Mouse (Mus musculus): ENCODE measurements at regions not wholly inside any gene's neighbourhood (a gene's known extent, or its start where the extent isn't known, plus 50 kb on each side); places are given as distances from the start of the nearest gene placed in this dataset.

DNA sequence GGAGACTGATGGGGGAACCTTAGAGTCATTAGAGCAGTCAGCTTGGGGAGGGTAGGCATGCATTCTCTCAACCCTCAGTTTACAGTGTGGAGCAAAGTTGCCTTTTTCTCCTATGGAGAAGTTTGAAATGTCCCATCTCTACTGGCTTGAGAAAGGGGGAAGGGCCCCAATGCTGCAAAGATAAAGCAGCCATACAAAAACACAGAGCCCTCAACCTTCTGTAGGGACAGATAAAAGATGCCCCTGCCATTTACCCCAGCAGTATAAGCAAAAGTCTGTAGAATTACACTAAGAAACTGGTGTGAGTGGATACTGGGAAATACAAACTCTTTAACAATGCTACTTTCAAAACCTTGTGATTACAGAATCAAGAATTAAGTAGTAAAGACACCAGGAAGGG, 71.9 kb upstream of the Tmem215 start:
- Histone ChIP-seq H3K9ac (no peak overlapping the region), H3K4me2 (replicated peaks) (no peak overlapping the region), H3K4me1 (replicated peaks; ENCODE audit: control insufficient read depth, insufficient read depth, low read length) (no peaks in the 10 kb centered on the region), H3K4me3 (replicated peaks; ENCODE audit: low read length) (no peak overlapping the region), H3K27ac (no peak overlapping the region), H3K36me3 (replicated peaks; ENCODE audit: control insufficient read depth, insufficient read depth) (no peaks in the 10 kb centered on the region), H3K27me3 (ENCODE audit: control insufficient read depth, insufficient read depth, low read length) (no peaks in the 10 kb centered on the region), H3K9me3 (ENCODE audit: control insufficient read depth, low read length) (no peaks in the 10 kb centered on the region)
- DNase-seq (ENCODE audit: low spot score) (no peak), ATAC-seq (ENCODE audit: low FRiP score) (no peak)

DNA sequence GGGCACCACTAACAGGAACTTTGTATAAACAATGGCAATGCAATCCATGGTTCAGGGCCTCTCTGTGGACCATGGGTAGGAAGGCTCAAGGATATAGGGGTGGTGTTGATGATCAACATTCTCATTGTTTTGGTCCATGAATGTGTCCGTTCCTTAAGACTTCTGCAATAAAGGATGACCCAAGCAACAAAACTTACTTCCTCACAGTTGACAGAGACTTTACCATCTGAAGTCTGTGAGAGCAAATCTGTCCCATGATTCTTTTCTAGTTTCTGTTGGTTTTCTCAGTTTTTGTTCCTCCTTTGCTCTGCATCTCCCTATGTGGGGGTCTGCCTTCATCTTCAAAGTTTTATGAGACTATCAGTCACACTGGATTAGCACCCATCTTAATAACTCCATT, 81.8 kb upstream of the Tmem215 start:
- Histone ChIP-seq H3K4me2 (replicated peaks) (no peak overlapping the region), H3K4me3 (replicated peaks; ENCODE audit: low read length) (no peak overlapping the region), H3K27ac (no peak overlapping the region), H3K9ac (no peak overlapping the region), H3K4me1 (replicated peaks; ENCODE audit: control insufficient read depth, insufficient read depth, low read length) (no peaks in the 10 kb centered on the region), H3K27me3 (ENCODE audit: control insufficient read depth, insufficient read depth, low read length) (no peaks in the 10 kb centered on the region), H3K36me3 (replicated peaks; ENCODE audit: control insufficient read depth, insufficient read depth) (no peaks in the 10 kb centered on the region), H3K9me3 (ENCODE audit: control insufficient read depth, low read length) (no peaks in the 10 kb centered on the region)
- ATAC-seq (ENCODE audit: low FRiP score) (no peak), DNase-seq (ENCODE audit: low spot score) (no peak)
- WGBS, result 83% methylated on average over 1 of the region's 1 CpGs

DNA sequence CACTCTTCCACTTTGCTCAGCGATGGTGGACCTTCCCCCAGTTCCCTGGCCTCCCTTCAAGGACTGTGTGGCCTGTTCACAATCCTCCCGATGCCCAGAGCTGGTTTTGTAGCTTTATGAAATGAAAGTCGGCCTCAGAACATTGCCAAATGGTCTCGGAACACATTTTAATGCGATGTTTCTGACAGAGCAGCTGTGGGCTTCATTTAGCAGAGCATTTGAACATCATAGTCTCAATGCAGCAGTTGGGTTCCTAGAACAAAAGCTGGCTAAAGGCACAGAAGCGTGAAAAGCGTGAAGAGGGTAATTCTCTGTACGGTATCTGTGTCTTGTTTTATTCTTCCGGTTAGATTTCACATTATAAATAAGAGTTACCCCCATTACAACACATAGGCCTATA, 86.7 kb upstream of the Tmem215 start:
- DNase-seq (ENCODE audit: low spot score), result no peak
- WGBS, result 51% methylated on average over 9 of the region's 9 CpGs

DNA sequence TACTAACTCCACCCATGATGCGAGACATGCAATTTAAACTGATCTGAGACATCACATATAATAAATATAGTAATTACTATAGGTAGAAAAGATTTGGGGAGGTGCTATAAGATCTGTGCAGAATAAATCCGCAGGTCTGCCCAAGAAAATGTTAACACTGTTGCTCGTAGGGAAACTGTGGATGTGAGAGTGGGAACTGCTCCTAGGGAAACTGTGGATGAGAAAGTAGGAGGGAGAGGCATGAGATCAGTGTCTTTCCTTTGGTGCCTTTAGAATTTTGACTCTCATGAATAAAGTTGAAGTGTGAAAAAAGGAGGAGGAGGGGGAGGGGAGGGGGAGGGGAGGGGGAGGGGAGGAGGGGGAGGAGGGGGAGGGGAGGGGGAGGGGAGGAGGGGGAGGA, 87.3 kb upstream of the Tmem215 start:
- ATAC-seq (ENCODE audit: low FRiP score), result no peak
- Histone ChIP-seq H3K4me3 (replicated peaks; ENCODE audit: low read length) (no peak overlapping the region), H3K4me2 (replicated peaks) (no peak overlapping the region), H3K36me3 (replicated peaks; ENCODE audit: control insufficient read depth, insufficient read depth) (no peaks in the 10 kb centered on the region), H3K9me3 (ENCODE audit: control insufficient read depth, low read length) (no peaks in the 10 kb centered on the region), H3K27ac (no peak overlapping the region), H3K27me3 (ENCODE audit: control insufficient read depth, insufficient read depth, low read length) (no peaks in the 10 kb centered on the region), H3K4me1 (replicated peaks; ENCODE audit: control insufficient read depth, insufficient read depth, low read length) (no peaks in the 10 kb centered on the region), H3K9ac (no peak overlapping the region)
- 88% methylated on average over 3 of the region's 3 CpGs for WGBS
- no peak for DNase-seq (ENCODE audit: low spot score)

More for the DNA sequence above, 86.7 kb upstream of the Tmem215 start:
- H3K27me3 ChIP-seq (ENCODE audit: control insufficient read depth, insufficient read depth, low read length), result no peaks in the 10 kb centered on the region
- no peak overlapping the region for H3K4me3 ChIP-seq (replicated peaks; ENCODE audit: low read length)
- no peaks in the 10 kb centered on the region for H3K36me3 ChIP-seq (replicated peaks; ENCODE audit: control insufficient read depth, insufficient read depth)
- H3K4me2 ChIP-seq (replicated peaks), result no peak overlapping the region
- ATAC-seq (ENCODE audit: low FRiP score), result no peak
- H3K4me1 ChIP-seq (replicated peaks; ENCODE audit: control insufficient read depth, insufficient read depth, low read length), result no peaks in the 10 kb centered on the region
- no peaks in the 10 kb centered on the region for H3K9me3 ChIP-seq (ENCODE audit: control insufficient read depth, low read length)
- H3K27ac ChIP-seq, result no peak overlapping the region
- H3K9ac ChIP-seq, result no peak overlapping the region

DNA sequence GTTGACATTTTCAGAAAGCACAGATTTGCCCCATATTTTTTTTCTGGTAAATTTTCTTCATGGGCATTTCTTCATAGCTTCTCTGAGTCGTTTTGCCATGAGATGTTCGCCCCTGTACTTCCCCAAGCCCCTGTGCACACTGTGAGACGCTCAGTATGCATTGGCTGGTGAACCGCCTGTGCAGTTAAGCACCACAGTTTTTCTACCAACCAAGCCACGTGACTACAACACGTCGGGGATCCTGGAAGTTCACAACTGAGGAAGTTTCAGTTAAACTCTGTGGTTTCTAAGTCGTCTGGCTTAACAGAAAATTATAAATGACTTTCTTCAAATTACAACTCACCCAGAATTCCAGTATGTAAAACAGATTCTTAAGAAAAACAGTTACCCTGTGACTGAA, 91.7 kb upstream of the Tmem215 start:
- H3K36me3 ChIP-seq (replicated peaks; ENCODE audit: control insufficient read depth, insufficient read depth), result no peaks in the 10 kb centered on the region
- no peaks in the 10 kb centered on the region for H3K27me3 ChIP-seq (ENCODE audit: control insufficient read depth, insufficient read depth, low read length)
- H3K9me3 ChIP-seq (ENCODE audit: control insufficient read depth, low read length), result no peaks in the 10 kb centered on the region
- ATAC-seq (ENCODE audit: low FRiP score) (no peak), DNase-seq (ENCODE audit: low spot score) (no peak)
- H3K4me1 ChIP-seq (replicated peaks; ENCODE audit: control insufficient read depth, insufficient read depth, low read length), result no peaks in the 10 kb centered on the region
- no peak overlapping the region for H3K27ac ChIP-seq
- no peak overlapping the region for H3K4me2 ChIP-seq (replicated peaks)
- no peak overlapping the region for H3K9ac ChIP-seq
- H3K4me3 ChIP-seq (replicated peaks; ENCODE audit: low read length), result no peak overlapping the region
- 88% methylated on average over 8 of the region's 8 CpGs for WGBS

DNA sequence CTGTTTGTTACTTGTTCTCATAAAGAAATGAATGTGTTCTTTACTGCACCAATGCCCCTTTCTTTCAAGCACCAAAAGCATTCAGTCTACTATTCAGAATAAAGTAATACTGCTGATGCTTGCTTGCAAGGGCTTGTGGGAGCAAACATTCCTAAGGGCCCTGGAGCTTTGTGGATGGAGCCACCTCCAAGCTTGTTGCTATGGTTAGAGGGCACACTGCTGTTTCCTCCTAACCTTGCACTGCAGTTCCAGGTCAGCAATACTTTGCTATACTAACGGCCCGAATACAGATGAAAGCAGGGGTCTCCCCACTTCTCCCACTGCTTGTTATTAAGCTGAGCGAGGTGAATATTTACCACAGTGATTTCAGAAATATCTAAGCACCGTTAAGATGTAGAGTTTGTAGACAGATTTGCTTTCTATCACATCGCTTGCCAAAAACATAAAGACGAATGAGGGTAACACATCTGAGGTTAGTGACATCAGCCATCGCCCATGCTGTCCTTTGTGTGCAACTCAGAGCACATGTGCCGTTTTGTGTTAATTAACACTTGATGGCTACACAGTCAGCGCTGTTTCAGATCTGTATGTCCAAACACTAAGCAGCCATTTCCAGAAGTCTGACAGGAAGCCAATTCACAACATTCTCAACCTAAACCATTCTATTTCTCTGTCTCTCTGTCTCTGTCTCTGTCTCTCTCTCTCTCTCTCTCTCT, 96.4 kb upstream of the Ndufb6 start:
- Histone ChIP-seq H3K4me3 (replicated peaks; ENCODE audit: low read length) (no peak overlapping the region), H3K9ac (no peak overlapping the region), H3K27ac (no peak overlapping the region), H3K27me3 (ENCODE audit: control insufficient read depth, insufficient read depth, low read length) (no peaks in the 10 kb centered on the region), H3K9me3 (ENCODE audit: control insufficient read depth, low read length) (no peaks in the 10 kb centered on the region), H3K36me3 (replicated peaks; ENCODE audit: control insufficient read depth, insufficient read depth) (no peaks in the 10 kb centered on the region), H3K4me2 (replicated peaks) (no peak overlapping the region), H3K4me1 (replicated peaks; ENCODE audit: control insufficient read depth, insufficient read depth, low read length) (no peaks in the 10 kb centered on the region)
- ATAC-seq (ENCODE audit: low FRiP score) (peak; percentile 60; the same call in 1 of the 2 replicates), DNase-seq (ENCODE audit: low spot score) (no peak)
- 62% methylated on average over 9 of the region's 9 CpGs for WGBS

DNA sequence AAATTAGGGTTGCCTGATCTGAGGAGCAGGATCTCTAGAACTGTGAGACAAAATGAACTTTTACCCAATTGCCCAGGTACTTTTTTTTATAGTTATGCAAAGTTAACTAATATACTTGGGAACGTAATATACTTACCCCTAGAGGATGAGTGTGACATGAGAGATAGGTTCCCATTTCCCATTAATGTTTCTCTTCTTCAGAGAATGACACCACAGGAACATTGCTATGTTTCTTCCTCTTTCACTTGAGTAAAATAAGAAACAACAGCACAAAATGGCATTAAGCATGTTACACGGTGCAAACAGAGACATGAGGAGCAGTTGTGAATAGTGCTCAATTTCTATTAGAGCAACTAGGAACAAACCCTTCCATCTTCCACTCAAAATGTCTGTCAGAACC, 95.0 kb upstream of the Ndufb6 start:
- H3K4me1 ChIP-seq (replicated peaks; ENCODE audit: control insufficient read depth, insufficient read depth, low read length), result no peaks in the 10 kb centered on the region
- H3K4me2 ChIP-seq (replicated peaks), result no peak overlapping the region
- no peak overlapping the region for H3K27ac ChIP-seq
- no peaks in the 10 kb centered on the region for H3K9me3 ChIP-seq (ENCODE audit: control insufficient read depth, low read length)
- H3K36me3 ChIP-seq (replicated peaks; ENCODE audit: control insufficient read depth, insufficient read depth), result no peaks in the 10 kb centered on the region
- H3K9ac ChIP-seq, result no peak overlapping the region
- no peak for ATAC-seq (ENCODE audit: low FRiP score)
- no peaks in the 10 kb centered on the region for H3K27me3 ChIP-seq (ENCODE audit: control insufficient read depth, insufficient read depth, low read length)
- H3K4me3 ChIP-seq (replicated peaks; ENCODE audit: low read length), result no peak overlapping the region
- DNase-seq (ENCODE audit: low spot score), result no peak
- WGBS, result 91% methylated on average over 2 of the region's 2 CpGs

DNA sequence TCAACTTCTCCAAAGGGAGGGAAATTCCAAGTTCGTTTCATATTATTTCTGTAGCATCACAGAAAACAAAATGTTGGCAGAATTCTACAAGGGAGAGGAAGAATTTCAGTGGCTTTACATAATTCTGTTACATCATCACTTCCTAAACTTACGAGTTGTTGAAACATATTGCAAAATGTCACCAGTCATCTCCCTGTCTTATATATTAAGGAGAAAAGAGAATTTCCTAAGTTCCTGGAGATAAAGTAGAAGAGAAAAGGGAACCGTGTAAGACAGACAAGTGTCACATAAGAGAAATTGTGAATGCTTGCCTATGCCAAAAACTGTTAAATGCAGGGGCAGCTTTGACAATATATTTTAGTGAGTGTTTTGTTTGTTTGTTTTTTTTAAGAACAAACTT, 85.1 kb upstream of the Ndufb6 start:
- Histone ChIP-seq H3K9me3 (ENCODE audit: control insufficient read depth, low read length) (no peaks in the 10 kb centered on the region), H3K36me3 (replicated peaks; ENCODE audit: control insufficient read depth, insufficient read depth) (no peaks in the 10 kb centered on the region), H3K4me1 (replicated peaks; ENCODE audit: control insufficient read depth, insufficient read depth, low read length) (no peaks in the 10 kb centered on the region; the same call in 1 of the 2 replicates), H3K27me3 (ENCODE audit: control insufficient read depth, insufficient read depth, low read length) (no peaks in the 10 kb centered on the region), H3K4me2 (replicated peaks) (no peak overlapping the region), H3K4me3 (replicated peaks; ENCODE audit: low read length) (no peak overlapping the region), H3K9ac (no peak overlapping the region), H3K27ac (no peak overlapping the region)
- 84% methylated on average over 3 of the region's 3 CpGs for WGBS
- ATAC-seq (ENCODE audit: low FRiP score) (no peak), DNase-seq (ENCODE audit: low spot score) (no peak)

DNA sequence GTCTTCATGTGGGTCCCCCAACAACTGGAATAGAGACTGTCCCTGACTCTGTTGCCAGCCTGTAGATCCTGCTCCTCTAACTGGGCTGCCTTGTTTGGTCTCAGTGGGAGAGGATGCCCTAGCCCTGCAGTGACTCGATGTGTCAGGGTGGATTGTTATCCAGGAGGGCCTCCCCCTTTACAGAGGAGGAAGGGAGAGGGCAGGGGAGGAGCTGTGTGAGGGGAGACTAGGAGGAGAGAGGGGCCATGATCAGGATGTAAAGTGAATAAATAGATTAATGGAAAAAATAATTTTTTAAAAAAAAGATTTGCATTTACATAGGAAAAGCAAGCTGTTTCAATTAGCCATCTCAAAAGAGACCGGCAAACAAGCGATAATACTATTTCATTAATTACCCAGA, 80.1 kb upstream of the Ndufb6 start:
- Histone ChIP-seq H3K4me2 (replicated peaks) (no peak overlapping the region), H3K9me3 (ENCODE audit: control insufficient read depth, low read length) (no peaks in the 10 kb centered on the region), H3K4me1 (replicated peaks; ENCODE audit: control insufficient read depth, insufficient read depth, low read length) (no peaks in the 10 kb centered on the region; the same call in 1 of the 2 replicates), H3K4me3 (replicated peaks; ENCODE audit: low read length) (no peak overlapping the region), H3K9ac (no peak overlapping the region), H3K27me3 (ENCODE audit: control insufficient read depth, insufficient read depth, low read length) (no peaks in the 10 kb centered on the region), H3K36me3 (replicated peaks; ENCODE audit: control insufficient read depth, insufficient read depth) (no peaks in the 10 kb centered on the region), H3K27ac (no peak overlapping the region)
- 41% methylated on average over 3 of the region's 3 CpGs for WGBS
- DNase-seq (ENCODE audit: low spot score) (no peak), ATAC-seq (ENCODE audit: low FRiP score) (no peak)
